Mouse (Mus musculus) erythroblast, embryonic 14.5 days (primary cell): ENCODE data around the gene Pik3r5.

Experiments
- GATA1 ChIP-seq: IDR thresholded peaks from 2 replicates; pipeline ENCODE4 v1.6.1; 2012; ENCODE audit warnings: low read length, inconsistent platforms, mixed read lengths
- TAL1 ChIP-seq: IDR thresholded peaks from 3 replicates; pipeline ENCODE4 v1.6.1; 2012; ENCODE audit warnings: low read length, inconsistent platforms, mixed read lengths

DNA sequence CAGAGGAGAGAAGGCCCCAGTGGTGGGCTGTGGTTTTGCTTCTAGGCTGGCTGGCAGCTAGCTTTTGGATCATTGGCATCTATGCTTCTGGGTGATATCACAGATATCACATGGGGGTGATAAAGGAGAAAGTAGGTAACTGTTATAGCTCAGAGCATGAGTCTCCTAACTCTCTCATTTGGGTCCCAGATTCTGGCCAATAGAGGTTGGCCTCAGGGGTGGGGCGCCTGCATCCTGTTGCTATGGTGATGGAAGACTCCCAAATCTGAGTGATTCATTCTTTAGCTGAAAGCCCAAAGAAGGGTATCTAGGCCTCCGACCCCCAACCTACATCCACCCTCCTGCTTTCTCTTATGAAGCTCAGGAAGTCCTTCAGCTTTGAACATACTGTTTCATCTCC is 2.8 kb downstream of the Pik3r5 start:
- no peak for TF ChIP-seq GATA1
- TF ChIP-seq TAL1 = no peak
